Mouse (Mus musculus) heart, postnatal 0 days (tissue): Measurements from ENCODE around the gene Tnfrsf1b. TPM values are rescaled to one million over a fixed set of nuclear protein-coding genes. Genes with fewer than 3 reads are reported as not detected.

ENCODE experiments used
- ATAC-seq: fragments of 200-750 bp; cut with Nextera tagmentation; 2 replicates; pipeline ENCODE4 v1.8.0; 2017; ENCODE audit warnings: low read depth, moderate number of reproducible peaks, moderate library complexity; ENCODE audit not compliant: insufficient read depth
- DNase-seq: peaks from one replicate; pipeline ENCODE4 v3.0.0-alpha.2; 2016; ENCODE audit warnings: low spot score
- H3K27ac ChIP-seq: fragments of 300-500 bp; sonication (generic); 2 replicates; pipeline ENCODE4 v1.5.1; 2014; ENCODE audit warnings: low read depth, mild to moderate bottlenecking
- H3K27me3 ChIP-seq: fragments of 300-500 bp; sonication (generic); 2 replicates; pipeline ENCODE4 v1.6.1; 2014; ENCODE audit warnings: low read length, mixed read lengths; ENCODE audit not compliant: control insufficient read depth, insufficient read depth
- H3K36me3 ChIP-seq: fragments of 300-500 bp; sonication (generic); replicated peaks from 2 replicates; pipeline ENCODE4 v1.6.1; 2014; ENCODE audit warnings: low read length, mixed read lengths; ENCODE audit not compliant: control insufficient read depth, insufficient read depth
- H3K4me1 ChIP-seq: fragments of 300-500 bp; sonication (generic); 2 replicates; pipeline ENCODE4 v1.6.1; 2014; ENCODE audit warnings: antibody characterized with exemption; ENCODE audit not compliant: control insufficient read depth, insufficient read depth
- H3K4me2 ChIP-seq: fragments of 300-500 bp; sonication (generic); 2 replicates; pipeline ENCODE4 v1.6.1; 2014; ENCODE audit warnings: low read depth, mild to moderate bottlenecking, low read length, moderate library complexity
- H3K4me3 ChIP-seq: fragments of 300-500 bp; sonication (generic); 2 replicates; pipeline ENCODE4 v1.5.1; 2014; ENCODE audit warnings: low read depth, low read length
- H3K9ac ChIP-seq: fragments of 300-500 bp; sonication (generic); replicated peaks from 2 replicates; pipeline ENCODE4 v1.6.1; 2014; ENCODE audit warnings: low read depth, low read length, mixed read lengths
- H3K9me3 ChIP-seq: fragments of 300-500 bp; sonication (generic); replicated peaks from 2 replicates; pipeline ENCODE4 v1.6.1; 2016; ENCODE audit warnings: low read length; ENCODE audit not compliant: control insufficient read depth
- CTCF ChIP-seq: IDR thresholded peaks from 2 replicates; pipeline ENCODE4 v1.5.1; 2016; ENCODE audit warnings: antibody characterized with exemption, control low read depth, low read depth
- EP300 ChIP-seq: IDR thresholded peaks from 2 replicates; pipeline ENCODE4 v1.6.1; 2016; ENCODE audit warnings: antibody characterized with exemption, low read depth
- WGBS: fragments of 180-500 bp; shearing (Covaris S2); extraction: QIAGEN DNeasy Blood & Tissue Kit; methylation state at CpG from one replicate; pipeline ENCODE4 v1.1.7; 2014; 5-methylcytosine and 5-hydroxymethylcytosine counted together
- polyA plus RNA-seq: library from polyadenylated mRNA; unstranded; fragments of >200 nt; fragmentation: Nextera tagmentation; extraction: Ambion mirVana; gene quantifications from 2 replicates; pipeline ENCODE4 v1.2.1, GENCODE M21; 2015
- total RNA-seq: library from RNA; depleted of rRNA; stranded (reverse); fragments of >200 nt; gene quantifications from 2 replicates; pipeline ENCODE4 v1.2.3, GENCODE M21; 2014; ENCODE audit warnings: low replicate concordance

The Tnfrsf1b gene
- total and polyA plus RNA-seq, 2 experiments from 2014 or later, result 2.0 to 11.1 TPM

- H3K36me3 ChIP-seq, result no peaks in the 10 kb centered on the region
- no peaks in the 10 kb centered on the region for H3K9me3 ChIP-seq
- WGBS, result 28% methylated on average over 13 of the region's 13 CpGs
- H3K27me3 ChIP-seq, result no peaks in the 10 kb centered on the region
- H3K9ac ChIP-seq, result no peak overlapping the region
- DNase-seq (no peak), ATAC-seq (no peak)
- TF ChIP-seq CTCF (no peak), EP300 (no peak)
- H3K27ac ChIP-seq, result no peak overlapping the region
- H3K4me1 ChIP-seq, result no peaks in the 10 kb centered on the region
- H3K4me2 ChIP-seq, result no peak overlapping the region
- no peak overlapping the region for H3K4me3 ChIP-seq
Observed at GRCm38 (mm10) chr4:145254418-145254817, 7.7 kb upstream of the Tnfrsf1b start.

- Histone ChIP-seq H3K4me1 (no peaks in the 10 kb centered on the region), H3K4me2 (no peak overlapping the region), H3K9me3 (no peaks in the 10 kb centered on the region), H3K27me3 (0 out of 2 replicates have a peak, but pooled peaks cover 4% of the 10 kb centered on the region), H3K27ac (no peak overlapping the region), H3K9ac (no peak overlapping the region), H3K36me3 (no peaks in the 10 kb centered on the region), H3K4me3 (no peak overlapping the region)
- TF ChIP-seq CTCF, result no peak
- TF ChIP-seq EP300, result no peak
- DNase-seq, result no peak
- 78% methylated on average over 8 of the region's 8 CpGs for WGBS
- no peak for ATAC-seq
Observed at GRCm38 (mm10) chr4:145252611-145253010, 5.9 kb upstream of the Tnfrsf1b start.

- 80% methylated on average over 4 of the region's 4 CpGs for WGBS
- Histone ChIP-seq H3K4me3 (no peak overlapping the region), H3K27me3 (peaks cover 11% of the 10 kb centered on the region), H3K27ac (no peak overlapping the region), H3K4me1 (no peaks in the 10 kb centered on the region), H3K9ac (no peak overlapping the region), H3K9me3 (no peaks in the 10 kb centered on the region), H3K36me3 (no peaks in the 10 kb centered on the region), H3K4me2 (no peak overlapping the region)
- DNase-seq (no peak), ATAC-seq (no peak)
- TF ChIP-seq CTCF (no peak), EP300 (no peak)
Observed at GRCm38 (mm10) chr4:145251546-145251945, 4.9 kb upstream of the Tnfrsf1b start.

- TF ChIP-seq EP300 (no peak), CTCF (no peak)
Observed at GRCm38 (mm10) chr4:145250002-145250401, 3.3 kb upstream of the Tnfrsf1b start.

GRCm38 (mm10) chr4:145247556-145247955, 886 bp upstream of the Tnfrsf1b start:
- Histone ChIP-seq H3K27ac (no peak overlapping the region), H3K4me3 (no peak overlapping the region), H3K9ac (no peak overlapping the region), H3K36me3 (no peaks in the 10 kb centered on the region), H3K4me2 (no peak overlapping the region), H3K9me3 (no peaks in the 10 kb centered on the region), H3K4me1 (no peaks in the 10 kb centered on the region), H3K27me3 (peaks cover 23% of the 10 kb centered on the region)
- TF ChIP-seq CTCF, result no peak
- no peak for TF ChIP-seq EP300
- DNase-seq, result no peak
- no peak for ATAC-seq
- 60% methylated on average over 2 of the region's 2 CpGs for WGBS

More at GRCm38 (mm10) chr4:145250002-145250401, 3.3 kb upstream of the Tnfrsf1b start:
- 60% methylated on average over 4 of the region's 4 CpGs for WGBS
- Histone ChIP-seq H3K36me3 (no peaks in the 10 kb centered on the region), H3K27ac (no peak overlapping the region), H3K4me3 (no peak overlapping the region), H3K9me3 (no peaks in the 10 kb centered on the region), H3K4me1 (no peaks in the 10 kb centered on the region), H3K9ac (no peak overlapping the region), H3K4me2 (no peak overlapping the region), H3K27me3 (peaks cover 21% of the 10 kb centered on the region)
- DNase-seq, result no peak
- no peak for ATAC-seq

GRCm38 (mm10) chr4:145245581-145245980, 1.1 kb downstream of the Tnfrsf1b start:
- WGBS, result 79% methylated on average over 3 of the region's 3 CpGs
- TF ChIP-seq CTCF (no peak), EP300 (no peak)
- Histone ChIP-seq H3K9me3 (no peaks in the 10 kb centered on the region), H3K4me3 (peak overlapping the region; percentile 56), H3K36me3 (no peaks in the 10 kb centered on the region), H3K9ac (no peak overlapping the region; the same call in 1 of the 2 replicates), H3K27me3 (peaks cover 23% of the 10 kb centered on the region), H3K4me1 (no peaks in the 10 kb centered on the region), H3K27ac (no peak overlapping the region), H3K4me2 (peak overlapping the region; percentile 68)
- no peak for DNase-seq
- ATAC-seq, result no peak
